Comparison of ENCODE assay signal across 9 mouse cellular contexts in genomic region chr2:180228060-180228458, GRCm38 (mm10). TPM values are rescaled to one million over a fixed set of nuclear protein-coding genes. Genes with fewer than 3 reads are reported as not detected.
DNase-seq lines count a peak whose midpoint lies in the region; ATAC-seq and TF ChIP-seq lines count a peak whose summit lies in the region.
"Had no signal": no experiment of that assay in that cellular context is flagged by ENCODE, and none has a peak within 500 bp of the region (broad histone marks: within the 10 kb centered on the region; RNA-seq: fewer than 3 reads in every experiment).

No protein-coding gene starts in this region.

- no peak for DNase-seq in forebrain, postnatal 0 days
- DNase-seq in kidney, postnatal 0 days (ENCODE audit: low spot score), result no peak
- DNase-seq in kidney, adult 8-10 months, result no peak
- DNase-seq in G1E (ENCODE audit: low spot score), result no peak
- no peak for DNase-seq in thymus, postnatal 10 days (ENCODE audit: low spot score in 2 of 2)
- no peak for DNase-seq in spleen, adult 12 weeks (ENCODE audit: low spot score)
- DNase-seq: right cerebral cortex, postnatal 4 days had no signal

- 55% methylated on average over 6 of the region's 6 CpGs for WGBS in forebrain, embryonic 13.5 days
- WGBS in forebrain, postnatal 0 days, result 58% methylated on average over 6 of the region's 6 CpGs
- WGBS in kidney, postnatal 0 days, result 48% methylated on average over 6 of the region's 6 CpGs
- 44% methylated on average over 6 of the region's 6 CpGs for WGBS in limb, embryonic 15.5 days

- no peaks in the 10 kb centered on the region for H3K9me3 ChIP-seq in forebrain, embryonic 13.5 days (replicated peaks)
- H3K9me3 ChIP-seq in forebrain, postnatal 0 days (ENCODE audit: low read length), result no peaks in the 10 kb centered on the region
- no peaks in the 10 kb centered on the region for H3K9me3 ChIP-seq in kidney, postnatal 0 days (replicated peaks; ENCODE audit: low read length)
- H3K9me3 ChIP-seq in G1E (replicated peaks), result no peaks in the 10 kb centered on the region
- H3K9me3 ChIP-seq in limb, embryonic 15.5 days, result no peaks in the 10 kb centered on the region

- peaks cover 35% of the 10 kb centered on the region for H3K4me1 ChIP-seq in forebrain, embryonic 13.5 days
- H3K4me1 ChIP-seq in forebrain, postnatal 0 days (ENCODE audit: insufficient read depth), result peaks cover 13% of the 10 kb centered on the region; the same call in 1 of the 2 replicates
- peaks cover 23% of the 10 kb centered on the region for H3K4me1 ChIP-seq in kidney, postnatal 0 days (replicated peaks; ENCODE audit: insufficient read depth, low read length)
- peaks cover 85% of the 10 kb centered on the region for H3K4me1 ChIP-seq in G1E (ENCODE audit: insufficient read depth, low read depth, low read length)
- H3K4me1 ChIP-seq in limb, embryonic 15.5 days, result peaks cover 42% of the 10 kb centered on the region

- H3K36me3 ChIP-seq in forebrain, embryonic 13.5 days (ENCODE audit: poor library complexity, severe bottlenecking), result no peaks in the 10 kb centered on the region
- H3K36me3 ChIP-seq in forebrain, postnatal 0 days (ENCODE audit: insufficient read depth), result no peaks in the 10 kb centered on the region
- no peaks in the 10 kb centered on the region for H3K36me3 ChIP-seq in kidney, postnatal 0 days (ENCODE audit: insufficient read depth, low read length)
- peaks cover 18% of the 10 kb centered on the region for H3K36me3 ChIP-seq in G1E (replicated peaks)
- H3K36me3 ChIP-seq in limb, embryonic 15.5 days, result no peaks in the 10 kb centered on the region

- H3K4me2 ChIP-seq in forebrain, embryonic 13.5 days, result peak overlapping the region; percentile 40
- no peak overlapping the region for H3K4me2 ChIP-seq in forebrain, postnatal 0 days (ENCODE audit: low read depth)
- H3K4me2 ChIP-seq in kidney, postnatal 0 days (ENCODE audit: low read length), result peak overlapping the region; percentile 49; the same call in 1 of the 2 replicates
- 0 out of 2 replicates have a peak overlapping the region, but pooled peaks have one; percentile 17 for H3K4me2 ChIP-seq in limb, embryonic 15.5 days

- TF ChIP-seq CTCF in forebrain, postnatal 0 days (IDR thresholded peaks at IDR 0.05; ENCODE audit: low read depth), result no peak
- no peak for TF ChIP-seq CTCF in kidney, postnatal 0 days (IDR thresholded peaks at IDR 0.05; ENCODE audit: low read depth)
- TF ChIP-seq CTCF in G1E (IDR thresholded peaks at IDR 0.05; ENCODE audit: low read depth, low read length), result no peak

- ATAC-seq in forebrain, embryonic 13.5 days, result no peak
- no peak for ATAC-seq in forebrain, postnatal 0 days
- no peak; the same call in 1 of the 2 replicates for ATAC-seq in kidney, postnatal 0 days (replicated peaks; ENCODE audit: low FRiP score, low read depth)
- ATAC-seq in G1E (ENCODE audit: extremely low read depth, insufficient number of reproducible peaks, low FRiP score, poor library complexity, severe bottlenecking), result no peak
- no peak for ATAC-seq in limb, embryonic 15.5 days (ENCODE audit: insufficient number of reproducible peaks, low FRiP score, low TSS enrichment, low read depth)

- H3K4me3 ChIP-seq in forebrain, embryonic 13.5 days, result no peak overlapping the region
- H3K4me3 ChIP-seq in forebrain, postnatal 0 days (ENCODE audit: low read depth, low read length), result no peak overlapping the region
- H3K4me3 ChIP-seq in kidney, postnatal 0 days (replicated peaks; ENCODE audit: low read depth, low read length), result no peak overlapping the region
- H3K4me3 ChIP-seq in G1E (ENCODE audit: low read depth, low read length), result peak overlapping the region; percentile 58; the same call in 1 of the 2 replicates
- H3K4me3 ChIP-seq in limb, embryonic 15.5 days, result no peak overlapping the region

- peaks cover 35% of the 10 kb centered on the region for H3K27me3 ChIP-seq in forebrain, embryonic 13.5 days
- H3K27me3 ChIP-seq in forebrain, postnatal 0 days (ENCODE audit: insufficient read depth, low read length), result peaks cover 8% of the 10 kb centered on the region; the same call in 1 of the 2 replicates
- H3K27me3 ChIP-seq in kidney, postnatal 0 days (ENCODE audit: insufficient read depth, low read length), result no peaks in the 10 kb centered on the region
- no peaks in the 10 kb centered on the region for H3K27me3 ChIP-seq in G1E (ENCODE audit: insufficient read depth, low read length)
- H3K27me3 ChIP-seq in limb, embryonic 15.5 days, result peaks cover 28% of the 10 kb centered on the region

- 0 out of 2 replicates have a peak overlapping the region, but pooled peaks have one; percentile 37 for H3K9ac ChIP-seq in forebrain, embryonic 13.5 days
- no peak overlapping the region for H3K9ac ChIP-seq in forebrain, postnatal 0 days
- no peak overlapping the region for H3K9ac ChIP-seq in kidney, postnatal 0 days (ENCODE audit: low read depth, low read length)
- H3K9ac ChIP-seq in limb, embryonic 15.5 days, result no peak overlapping the region

- H3K27ac ChIP-seq in forebrain, embryonic 13.5 days, result no peak overlapping the region
- H3K27ac ChIP-seq in forebrain, postnatal 0 days (ENCODE audit: low read depth, low read length), result no peak overlapping the region
- H3K27ac ChIP-seq in kidney, postnatal 0 days, result peak overlapping the region; percentile 47
- H3K27ac ChIP-seq in limb, embryonic 15.5 days, result peak overlapping the region; percentile 59

RNA-seq across cellular contexts. Expression of gene Lama5, which starts 2.4 kb away (rescaled TPM):
- polyA plus RNA-seq in forebrain, embryonic 13.5 days (2015; fragmentation: Nextera tagmentation; extraction: Ambion mirVana), result 3.4 and 5.0 TPM in 2 replicates
- total RNA-seq in forebrain, postnatal 0 days (2014; rRNA removed), result 3.5 and 8.9 TPM in 2 replicates
- 1.4 and 1.7 TPM in 2 replicates for polyA plus RNA-seq in forebrain, postnatal 0 days (2015; fragmentation: Nextera tagmentation; extraction: Ambion mirVana)
- polyA plus RNA-seq in kidney, postnatal 0 days (2015; fragmentation: Nextera tagmentation; extraction: Ambion mirVana), result 48.6 and 62.4 TPM in 2 replicates
- total RNA-seq in G1E (2014; fragmentation: Nextera tagmentation), result 65.1 and 99.6 TPM in 2 replicates
- total RNA-seq in G1E (2017), result 25.4 and 25.5 TPM in 2 replicates
- polyA plus RNA-seq in G1E (2012), result 64.8 and 69.2 TPM in 2 replicates
- polyA plus RNA-seq in limb, embryonic 15.5 days (2015; fragmentation: Nextera tagmentation; extraction: Ambion mirVana), result 24.5 and 25.9 TPM in 2 replicates

RNA-seq across cellular contexts. Expression of gene Rps21, which starts 29.1 kb away (rescaled TPM):
- polyA plus RNA-seq in forebrain, embryonic 13.5 days (2015; fragmentation: Nextera tagmentation; extraction: Ambion mirVana), result 483 and 550 TPM in 2 replicates
- total RNA-seq in forebrain, postnatal 0 days (2014; rRNA removed), result 848 and 1,386 TPM in 2 replicates
- 439 and 570 TPM in 2 replicates for polyA plus RNA-seq in forebrain, postnatal 0 days (2015; fragmentation: Nextera tagmentation; extraction: Ambion mirVana)
- polyA plus RNA-seq in kidney, postnatal 0 days (2015; fragmentation: Nextera tagmentation; extraction: Ambion mirVana), result 737 and 848 TPM in 2 replicates
- total RNA-seq in G1E (2014; fragmentation: Nextera tagmentation) (629 and 653 TPM in 2 replicates), G1E (2017) (2,631 and 2,791 TPM in 2 replicates)
- polyA plus RNA-seq in G1E (2012), result 384 and 1,622 TPM in 2 replicates
- 429 and 600 TPM in 2 replicates for polyA plus RNA-seq in limb, embryonic 15.5 days (2015; fragmentation: Nextera tagmentation; extraction: Ambion mirVana)

RNA-seq across cellular contexts. Expression of gene Cables2, which starts 45.2 kb away (rescaled TPM):
- polyA plus RNA-seq in forebrain, embryonic 13.5 days (2015; fragmentation: Nextera tagmentation; extraction: Ambion mirVana), result 11.0 and 12.7 TPM in 2 replicates
- total RNA-seq in forebrain, postnatal 0 days (2014; rRNA removed), result 46.6 and 58.8 TPM in 2 replicates
- 21.1 and 28.4 TPM in 2 replicates for polyA plus RNA-seq in forebrain, postnatal 0 days (2015; fragmentation: Nextera tagmentation; extraction: Ambion mirVana)
- polyA plus RNA-seq in kidney, postnatal 0 days (2015; fragmentation: Nextera tagmentation; extraction: Ambion mirVana), result 12.0 and 13.1 TPM in 2 replicates
- total RNA-seq in G1E (2014; fragmentation: Nextera tagmentation) (8.7 and 12.1 TPM in 2 replicates), G1E (2017) (9.7 and 10.9 TPM in 2 replicates)
- 14.5 and 23.6 TPM in 2 replicates for polyA plus RNA-seq in G1E (2012)
- 9.3 and 12.5 TPM in 2 replicates for polyA plus RNA-seq in limb, embryonic 15.5 days (2015; fragmentation: Nextera tagmentation; extraction: Ambion mirVana)

RNA-seq across cellular contexts. Expression of gene Adrm1, which starts 56.8 kb away (rescaled TPM):
- 211 and 220 TPM in 2 replicates for polyA plus RNA-seq in forebrain, embryonic 13.5 days (2015; fragmentation: Nextera tagmentation; extraction: Ambion mirVana)
- total RNA-seq in forebrain, postnatal 0 days (2014; rRNA removed), result 133 and 168 TPM in 2 replicates
- 219 and 222 TPM in 2 replicates for polyA plus RNA-seq in forebrain, postnatal 0 days (2015; fragmentation: Nextera tagmentation; extraction: Ambion mirVana)
- polyA plus RNA-seq in kidney, postnatal 0 days (2015; fragmentation: Nextera tagmentation; extraction: Ambion mirVana), result 170 and 185 TPM in 2 replicates
- 140 and 155 TPM in 2 replicates for total RNA-seq in G1E (2014; fragmentation: Nextera tagmentation)
- 66.4 and 74.4 TPM in 2 replicates for total RNA-seq in G1E (2017)
- polyA plus RNA-seq in G1E (2012), result 554 and 822 TPM in 2 replicates
- 165 and 185 TPM in 2 replicates for polyA plus RNA-seq in limb, embryonic 15.5 days (2015; fragmentation: Nextera tagmentation; extraction: Ambion mirVana)

Comparison
In these comparisons a context has a peak if more than half of its experiments do, and no peak if none do; other contexts are left out.
1. H3K27ac ChIP-seq: peak in kidney, postnatal 0 days (single experiment) and limb, embryonic 15.5 days (single experiment); none in forebrain, embryonic 13.5 days (single experiment) and forebrain, postnatal 0 days (single experiment).